Mouse (Mus musculus): ENCODE data around the gene Urb2.
A peak's percentile ranks its signal among the peaks of the same experiment; 100 is the strongest.
"Not testable (repeated sequence)": the region's sequence is repeated elsewhere in the genome, so short reads cannot be mapped to it uniquely, and the experiment has no call there.

Urb2 gene

GRCm38 (mm10) chr8:124014751-124015150, 6.6 kb upstream of the Urb2 start:
- DNase-seq (ENCODE audit: low spot score) = no peak

- DNase-seq (ENCODE audit: low spot score) = no peak
Observed at GRCm38 (mm10) chr8:124019782-124020181, 1.5 kb upstream of the Urb2 start.

DNA sequence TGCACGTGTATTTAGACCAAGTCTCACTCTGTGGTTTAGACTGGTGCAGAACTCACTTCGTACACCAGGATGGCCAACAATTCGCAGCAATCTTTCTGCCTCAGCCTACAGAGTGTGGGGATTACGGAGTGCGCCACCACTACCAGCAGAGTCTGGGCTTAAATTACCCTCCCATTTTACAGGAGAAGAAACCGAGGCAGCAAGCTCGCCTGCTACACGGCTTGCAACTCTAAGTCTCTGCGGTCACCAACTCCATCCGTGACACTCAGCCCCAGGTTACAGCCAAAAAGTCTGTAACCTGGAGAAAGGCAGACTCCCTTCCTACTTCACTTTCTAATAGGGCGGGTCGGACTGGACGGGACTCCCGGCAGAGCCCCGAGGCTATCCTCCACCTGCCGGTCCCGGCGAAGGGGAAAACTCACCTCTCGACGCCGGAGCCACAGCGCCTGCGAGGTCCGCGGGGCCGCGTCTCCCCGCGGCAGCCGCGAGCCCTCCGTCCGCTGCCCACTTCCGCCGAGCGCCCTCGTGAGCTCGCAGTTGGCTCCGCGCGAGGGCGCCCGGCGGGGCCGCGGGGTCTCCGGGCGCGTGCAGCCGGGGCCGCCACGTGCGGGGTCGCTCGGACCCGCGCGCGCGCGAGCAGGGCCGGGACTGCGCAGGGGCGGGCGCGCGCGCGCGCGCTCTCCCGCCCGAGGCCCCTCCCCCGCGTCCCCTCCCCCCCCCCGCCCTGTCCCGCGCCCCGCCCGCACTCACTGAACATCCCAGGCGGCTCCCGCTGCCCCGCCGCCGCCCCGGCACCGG, 670 bp upstream of the Urb2 start:
- peak; percentile 77 for DNase-seq (ENCODE audit: low spot score)

GRCm38 (mm10) chr8:124026265-124026664, 5.0 kb downstream of the Urb2 start:
- not testable (repeated sequence) for DNase-seq (ENCODE audit: low spot score)

- DNase-seq (ENCODE audit: low spot score) = no peak
Observed at GRCm38 (mm10) chr8:124027831-124028230, 6.5 kb downstream of the Urb2 start.

- DNase-seq (ENCODE audit: low spot score) = no peak
Observed at GRCm38 (mm10) chr8:124033400-124033799, 12.1 kb downstream of the Urb2 start.

DNA sequence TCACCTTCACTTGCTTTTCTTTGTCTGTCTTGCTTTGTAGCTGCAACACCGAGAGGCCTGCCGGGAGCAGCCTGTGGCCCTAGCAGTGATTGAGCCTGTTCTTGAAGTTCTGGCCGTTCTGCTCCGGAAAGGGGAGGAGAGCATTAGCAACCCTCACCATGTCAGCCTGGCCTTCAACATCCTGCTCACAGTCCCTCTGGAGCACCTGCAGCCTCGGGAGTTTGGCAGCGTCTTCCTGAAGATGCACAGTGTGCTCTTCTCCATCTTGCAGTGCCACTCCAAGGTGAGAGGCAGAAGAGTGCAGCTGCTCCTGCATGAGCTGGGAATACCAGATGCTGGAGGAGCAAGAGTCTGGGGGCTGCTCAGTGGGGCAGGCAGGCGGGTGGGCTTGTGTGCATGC, 16.8 kb downstream of the Urb2 start:
- no peak for DNase-seq (ENCODE audit: low spot score)

GRCm38 (mm10) chr8:124039351-124039750, 18.0 kb downstream of the Urb2 start:
- DNase-seq (ENCODE audit: low spot score) = no peak

- no peak for DNase-seq (ENCODE audit: low spot score)
Observed at GRCm38 (mm10) chr8:124042201-124042600, 20.9 kb downstream of the Urb2 start.

DNA sequence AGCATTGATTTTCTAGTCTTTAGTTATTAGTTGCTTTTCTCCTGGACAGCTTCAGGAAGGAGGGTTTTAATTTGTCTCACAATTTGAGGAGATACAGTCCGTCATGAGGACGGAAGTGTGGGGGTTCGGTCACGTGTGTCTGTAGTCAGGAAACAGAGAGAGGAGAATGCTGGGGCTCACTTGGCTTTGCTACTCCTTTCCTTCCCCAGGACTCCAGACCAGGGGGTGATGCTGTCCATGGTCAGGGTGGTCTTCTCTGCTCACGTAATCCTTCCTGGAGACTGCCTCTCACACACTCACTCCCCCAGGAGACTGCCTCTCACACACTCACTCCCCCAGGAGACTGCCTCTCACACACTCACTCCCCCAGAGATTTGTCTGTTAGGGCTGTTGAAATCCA, 23.1 kb downstream of the Urb2 start:
- DNase-seq (ENCODE audit: low spot score) = no peak

- DNase-seq (ENCODE audit: low spot score) = no peak
Observed at GRCm38 (mm10) chr8:124044931-124045330, 23.6 kb downstream of the Urb2 start.

DNA sequence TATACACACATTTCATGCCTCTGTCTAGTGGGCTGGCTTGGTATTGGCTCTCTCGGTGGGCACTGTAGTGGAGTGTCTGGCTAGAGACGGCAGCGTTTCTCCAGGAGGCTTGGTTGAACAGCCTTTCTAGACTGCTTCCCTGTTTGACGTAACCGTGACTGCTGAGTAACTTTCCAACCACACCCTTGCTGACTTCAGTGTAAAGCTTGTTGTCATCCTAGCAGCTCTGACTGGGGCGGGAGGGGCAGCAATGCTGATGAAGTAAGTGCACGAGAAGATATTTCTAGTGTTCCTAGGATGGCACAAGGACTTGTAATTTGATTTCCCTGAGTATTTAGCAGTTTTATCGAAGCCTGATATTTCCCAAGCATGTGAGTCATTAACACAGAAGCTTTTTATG, 24.5 kb downstream of the Urb2 start:
- no peak for DNase-seq (ENCODE audit: low spot score)

DNA sequence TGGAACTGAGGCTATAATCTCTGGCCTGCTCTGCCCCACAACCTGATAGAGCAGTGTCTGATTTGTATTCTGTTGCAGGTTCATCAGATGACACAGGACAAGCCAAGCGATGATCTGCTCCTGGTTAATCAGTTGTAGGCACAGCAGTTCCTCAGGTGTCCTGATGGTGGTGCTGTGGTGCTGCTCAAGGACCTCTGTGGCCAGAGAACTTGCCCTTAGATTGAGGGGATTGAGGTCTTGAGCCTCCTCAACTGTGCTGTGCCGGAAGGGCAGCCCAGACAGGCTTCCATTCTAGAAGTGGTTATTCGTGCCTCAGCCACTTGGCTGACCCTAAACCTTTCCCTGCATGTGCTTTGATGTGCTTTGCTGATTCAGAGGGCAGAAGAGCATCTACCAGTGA, 30.8 kb downstream of the Urb2 start:
- DNase-seq (ENCODE audit: low spot score) = peak; percentile 68

GRCm38 (mm10) chr8:124052568-124052967, 31.3 kb downstream of the Urb2 start:
- DNase-seq (ENCODE audit: low spot score) = no peak

- DNase-seq (ENCODE audit: low spot score) = no peak
Observed at GRCm38 (mm10) chr8:124056832-124057655, 35.7 kb downstream of the Urb2 start.

- no peak for DNase-seq (ENCODE audit: low spot score)
Observed at GRCm38 (mm10) chr8:124066325-124067058, 45.2 kb downstream of the Urb2 start.

- DNase-seq (ENCODE audit: low spot score) = no peak
Observed at GRCm38 (mm10) chr8:124067059-124067750, 45.9 kb downstream of the Urb2 start.

GRCm38 (mm10) chr8:124070363-124071324, 49.3 kb downstream of the Urb2 start:
- DNase-seq (ENCODE audit: low spot score) = no peak

DNA sequence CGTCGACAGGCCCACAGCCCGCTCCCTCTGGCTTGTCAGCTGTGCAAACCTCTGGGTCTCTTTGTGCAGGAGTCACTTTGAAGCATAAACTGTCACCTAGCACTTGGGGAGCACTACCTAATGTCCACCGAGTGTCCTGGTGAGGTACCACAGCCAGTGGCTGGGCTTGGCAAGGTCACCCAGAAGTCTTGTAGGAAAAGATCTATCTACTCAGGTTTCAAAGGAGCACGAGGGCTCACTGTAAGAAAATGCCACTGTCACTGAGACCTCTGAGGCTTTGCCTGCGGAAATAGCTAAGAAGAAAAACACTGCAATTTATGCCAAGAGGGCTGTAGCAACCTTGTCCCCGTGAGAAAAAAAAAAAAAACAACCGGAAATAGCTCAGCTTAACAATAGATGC, 54.7 kb downstream of the Urb2 start:
- DNase-seq (ENCODE audit: low spot score) = no peak

GRCm38 (mm10) chr8:124076416-124076815, 55.1 kb downstream of the Urb2 start:
- DNase-seq (ENCODE audit: low spot score) = no peak

GRCm38 (mm10) chr8:124077377-124077776, 56.1 kb downstream of the Urb2 start:
- no peak for DNase-seq (ENCODE audit: low spot score)
